Mouse (Mus musculus) liver, embryonic 14 days (tissue): ENCODE measurements around the gene Ube2q1. TPM values are rescaled to one million over a fixed set of nuclear protein-coding genes. Genes with fewer than 3 reads are reported as not detected.

ENCODE experiments used
- polyA plus RNA-seq: library from polyadenylated mRNA; depleted of rRNA; stranded (reverse); fragments of >200 nt; gene quantifications from 2 replicates; pipeline ENCODE4 v1.2.3, GENCODE M21; 2012; rRNA removed

The Ube2q1 gene
- 9.0 and 11.0 TPM in 2 replicates for polyA plus RNA-seq

GRCm38 (mm10) chr3:89772968-89773709 is at the start of gene Ube2q1:
Ube2q1 (plus strand) TSS chr3:89773616.

GRCm38 (mm10) chr3:89764119-89764724 is 9.2 kb upstream of the Ube2q1 start, which contains the start of gene Chrnb2:
Chrnb2 (minus strand) TSS chr3:89764632.

GRCm38 (mm10) chr3:89830815-89831591 is 57.6 kb downstream of the Ube2q1 start, which contains the start of gene She:
She (plus strand) TSS chr3:89831370.

Other genes with a start within 250 kb of the Ube2q1 start
- 9.2 and 11.7 TPM in 2 replicates for gene Adar, start 58.6 kb upstream of the Ube2q1 start, polyA plus RNA-seq
- 0.15 TPM in 2 replicates for gene Chrnb2, start 9.0 kb upstream of the Ube2q1 start, polyA plus RNA-seq
- 0.60 and 0.61 TPM in 2 replicates for gene She, start 57.8 kb downstream of the Ube2q1 start, polyA plus RNA-seq
- 0.78 and 1.2 TPM in 2 replicates for gene Il6ra, start 139.6 kb downstream of the Ube2q1 start, polyA plus RNA-seq
- gene Atp8b2, start 189.9 kb downstream of the Ube2q1 start, polyA plus RNA-seq: 2.8 TPM in 2 replicates
- 65.3 and 70.2 TPM in 2 replicates for gene Hax1, start 225.2 kb downstream of the Ube2q1 start, polyA plus RNA-seq